Mouse (Mus musculus) olfactory bulb, adult 2 months (tissue): ENCODE measurements around the gene Sorbs2.

Source experiments
- CTCF ChIP-seq: fragments of 200-500 bp; IDR thresholded peaks from 2 replicates; pipeline ENCODE4 v1.5.1; 2012; ENCODE audit warnings: low read depth, mild to moderate bottlenecking, low read length, moderate library complexity; ENCODE audit not compliant: insufficient read depth
- POLR2A ChIP-seq: fragments of 200-500 bp; IDR thresholded peaks from 2 replicates; pipeline ENCODE4 v1.6.1; 2012; ENCODE audit warnings: mild to moderate bottlenecking, low read depth, low read length, moderate library complexity; ENCODE audit not compliant: insufficient read depth

DNA sequence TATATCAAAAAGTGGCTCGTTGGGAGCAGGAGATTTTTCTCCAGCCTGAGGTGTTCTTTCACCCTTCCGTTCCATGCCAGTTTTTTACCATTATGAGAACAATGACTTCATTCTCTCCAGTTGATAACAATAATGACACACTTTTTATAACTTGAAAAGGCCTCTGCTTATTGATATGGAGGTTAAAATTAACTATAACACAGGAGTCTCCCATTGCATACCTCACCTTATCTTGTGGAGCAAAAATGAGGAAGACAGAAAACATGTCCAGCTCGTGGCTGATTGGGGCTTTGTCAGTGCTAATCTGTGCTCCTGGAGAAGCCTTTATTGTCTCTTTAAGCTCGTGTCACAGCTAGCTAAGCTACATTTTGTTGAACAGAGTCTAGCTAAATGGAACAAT is 77.6 kb downstream of the Sorbs2 start:
- TF ChIP-seq POLR2A = no peak
- no peak for TF ChIP-seq CTCF
